Mouse (Mus musculus) heart, postnatal 0 days (tissue): ENCODE data around the gene Hcfc2. TPM values are rescaled to one million over a fixed set of nuclear protein-coding genes. Genes with fewer than 3 reads are reported as not detected.

ENCODE experiments used
- ATAC-seq: fragments of 200-750 bp; cut with Nextera tagmentation; 2 replicates; pipeline ENCODE4 v1.8.0; 2017; ENCODE audit warnings: low read depth, moderate number of reproducible peaks, moderate library complexity; ENCODE audit not compliant: insufficient read depth
- DNase-seq: peaks from one replicate; pipeline ENCODE4 v3.0.0-alpha.2; 2016; ENCODE audit warnings: low spot score
- H3K27ac ChIP-seq: fragments of 300-500 bp; sonication (generic); 2 replicates; pipeline ENCODE4 v1.5.1; 2014; ENCODE audit warnings: low read depth, mild to moderate bottlenecking
- H3K27me3 ChIP-seq: fragments of 300-500 bp; sonication (generic); 2 replicates; pipeline ENCODE4 v1.6.1; 2014; ENCODE audit warnings: low read length, mixed read lengths; ENCODE audit not compliant: control insufficient read depth, insufficient read depth
- H3K36me3 ChIP-seq: fragments of 300-500 bp; sonication (generic); replicated peaks from 2 replicates; pipeline ENCODE4 v1.6.1; 2014; ENCODE audit warnings: low read length, mixed read lengths; ENCODE audit not compliant: control insufficient read depth, insufficient read depth
- H3K4me1 ChIP-seq: fragments of 300-500 bp; sonication (generic); 2 replicates; pipeline ENCODE4 v1.6.1; 2014; ENCODE audit warnings: antibody characterized with exemption; ENCODE audit not compliant: control insufficient read depth, insufficient read depth
- H3K4me2 ChIP-seq: fragments of 300-500 bp; sonication (generic); 2 replicates; pipeline ENCODE4 v1.6.1; 2014; ENCODE audit warnings: low read depth, mild to moderate bottlenecking, low read length, moderate library complexity
- H3K4me3 ChIP-seq: fragments of 300-500 bp; sonication (generic); 2 replicates; pipeline ENCODE4 v1.5.1; 2014; ENCODE audit warnings: low read depth, low read length
- H3K9ac ChIP-seq: fragments of 300-500 bp; sonication (generic); replicated peaks from 2 replicates; pipeline ENCODE4 v1.6.1; 2014; ENCODE audit warnings: low read depth, low read length, mixed read lengths
- H3K9me3 ChIP-seq: fragments of 300-500 bp; sonication (generic); replicated peaks from 2 replicates; pipeline ENCODE4 v1.6.1; 2016; ENCODE audit warnings: low read length; ENCODE audit not compliant: control insufficient read depth
- CTCF ChIP-seq: IDR thresholded peaks from 2 replicates; pipeline ENCODE4 v1.5.1; 2016; ENCODE audit warnings: antibody characterized with exemption, control low read depth, low read depth
- EP300 ChIP-seq: IDR thresholded peaks from 2 replicates; pipeline ENCODE4 v1.6.1; 2016; ENCODE audit warnings: antibody characterized with exemption, low read depth
- WGBS: fragments of 180-500 bp; shearing (Covaris S2); extraction: QIAGEN DNeasy Blood & Tissue Kit; methylation state at CpG from one replicate; pipeline ENCODE4 v1.1.7; 2014; 5-methylcytosine and 5-hydroxymethylcytosine counted together
- polyA plus RNA-seq: library from polyadenylated mRNA; unstranded; fragments of >200 nt; fragmentation: Nextera tagmentation; extraction: Ambion mirVana; gene quantifications from 2 replicates; pipeline ENCODE4 v1.2.1, GENCODE M21; 2015
- total RNA-seq: library from RNA; depleted of rRNA; stranded (reverse); fragments of >200 nt; gene quantifications from 2 replicates; pipeline ENCODE4 v1.2.3, GENCODE M21; 2014; ENCODE audit warnings: low replicate concordance; rRNA removed

The Hcfc2 gene
- total and polyA plus RNA-seq, 2 experiments from 2014 or later, result 30.5 to 34.3 TPM

GRCm38 (mm10) chr10:82782472-82782871 is 86.5 kb downstream of the Hcfc2 start:
- Histone ChIP-seq H3K36me3 (no peaks in the 10 kb centered on the region), H3K4me1 (peaks cover 4% of the 10 kb centered on the region), H3K4me3 (no peak overlapping the region), H3K27ac (no peak overlapping the region), H3K27me3 (no peaks in the 10 kb centered on the region), H3K4me2 (no peak overlapping the region), H3K9me3 (no peaks in the 10 kb centered on the region), H3K9ac (no peak overlapping the region)
- no peak for TF ChIP-seq EP300
- no peak for DNase-seq
- 33% methylated on average over 2 of the region's 2 CpGs for WGBS
- no peak for ATAC-seq

- Histone ChIP-seq H3K9me3 (no peaks in the 10 kb centered on the region), H3K27ac (no peak overlapping the region), H3K4me1 (no peaks in the 10 kb centered on the region), H3K4me3 (no peak overlapping the region), H3K4me2 (no peak overlapping the region), H3K36me3 (no peaks in the 10 kb centered on the region), H3K27me3 (no peaks in the 10 kb centered on the region), H3K9ac (no peak overlapping the region)
- ATAC-seq (no peak), DNase-seq (no peak)
- no peak for TF ChIP-seq CTCF
- no peak for TF ChIP-seq EP300
Observed at GRCm38 (mm10) chr10:82789181-82789580, 93.2 kb downstream of the Hcfc2 start.

GRCm38 (mm10) chr10:82790504-82790903 is 94.5 kb downstream of the Hcfc2 start:
- WGBS, result 81% methylated on average over 5 of the region's 5 CpGs
- Histone ChIP-seq H3K9me3 (no peaks in the 10 kb centered on the region), H3K27ac (no peak overlapping the region), H3K36me3 (no peaks in the 10 kb centered on the region), H3K4me3 (no peak overlapping the region), H3K27me3 (no peaks in the 10 kb centered on the region), H3K4me2 (no peak overlapping the region), H3K4me1 (peaks cover 6% of the 10 kb centered on the region), H3K9ac (no peak overlapping the region)
- DNase-seq (no peak), ATAC-seq (no peak)
- TF ChIP-seq EP300 (no peak), CTCF (no peak)

- Histone ChIP-seq H3K36me3 (no peaks in the 10 kb centered on the region), H3K27ac (no peak overlapping the region), H3K27me3 (no peaks in the 10 kb centered on the region), H3K9me3 (no peaks in the 10 kb centered on the region), H3K4me1 (peaks cover 10% of the 10 kb centered on the region), H3K4me3 (no peak overlapping the region), H3K4me2 (no peak overlapping the region), H3K9ac (no peak overlapping the region)
- no peak for ATAC-seq
- WGBS, result 94% methylated on average over 3 of the region's 3 CpGs
- TF ChIP-seq CTCF (no peak), EP300 (no peak)
- DNase-seq, result no peak
Observed at GRCm38 (mm10) chr10:82791713-82792112, 95.8 kb downstream of the Hcfc2 start.

Other genes with a start within 250 kb of the Hcfc2 start
- gene Gm1553, start 203.5 kb upstream of the Hcfc2 start, total RNA-seq, result not detected in 2 replicates
- not detected in 2 replicates for gene Gm1553, start 203.5 kb upstream of the Hcfc2 start, polyA plus RNA-seq
- 19.7 and 35.0 TPM in 2 replicates for gene 1190007I07Rik, start 72.9 kb upstream of the Hcfc2 start, total RNA-seq
- 49.9 and 53.1 TPM in 2 replicates for gene 1190007I07Rik, start 72.9 kb upstream of the Hcfc2 start, polyA plus RNA-seq
- 37.5 and 43.0 TPM in 2 replicates for gene Tdg, start 66.3 kb upstream of the Hcfc2 start, total RNA-seq
- gene Tdg, start 66.3 kb upstream of the Hcfc2 start, polyA plus RNA-seq, result 37.1 and 40.9 TPM in 2 replicates
- gene Glt8d2, start 5.5 kb upstream of the Hcfc2 start, total RNA-seq, result 6.6 and 9.5 TPM in 2 replicates
- 2.8 TPM in 2 replicates for gene Glt8d2, start 5.5 kb upstream of the Hcfc2 start, polyA plus RNA-seq
- 12.0 and 18.0 TPM in 2 replicates for gene Nfyb, start 68.0 kb downstream of the Hcfc2 start, total RNA-seq
- 14.4 and 15.4 TPM in 2 replicates for gene Nfyb, start 68.0 kb downstream of the Hcfc2 start, polyA plus RNA-seq
- 35.0 and 53.5 TPM in 2 replicates for gene Txnrd1, start 137.8 kb downstream of the Hcfc2 start, total RNA-seq
- 28.0 and 30.4 TPM in 2 replicates for gene Txnrd1, start 137.8 kb downstream of the Hcfc2 start, polyA plus RNA-seq
- not detected in 2 replicates for gene Eid3, start 170.5 kb downstream of the Hcfc2 start, total RNA-seq
- gene Eid3, start 170.5 kb downstream of the Hcfc2 start, polyA plus RNA-seq, result 0.08 and 0.11 TPM in 2 replicates